Mouse (Mus musculus) liver, embryonic 14.5 days (tissue): ENCODE measurements around the gene Mrpl14. TPM values are rescaled to one million over a fixed set of nuclear protein-coding genes. Genes with fewer than 3 reads are reported as not detected.

ENCODE experiments used
- ATAC-seq: fragments of 200-750 bp; cut with Nextera tagmentation; 2 replicates; pipeline ENCODE4 v1.8.0; 2017; ENCODE audit warnings: moderate number of reproducible peaks, mild to moderate bottlenecking, moderate library complexity; ENCODE audit not compliant: insufficient read depth
- DNase-seq, 3 experiments: peaks; one replicate each; pipeline ENCODE4 v3.0.0-alpha.2; 2012 to 2013; ENCODE audit warnings: low read depth in 3 of 3, low spot score in 3 of 3
- H3K27ac ChIP-seq: fragments of 300-500 bp; sonication (generic); 2 replicates; pipeline ENCODE4 v1.5.1; 2014; ENCODE audit warnings: moderate library complexity, mild to moderate bottlenecking, control low read depth, inconsistent platforms
- H3K27me3 ChIP-seq: fragments of 300-500 bp; sonication (generic); 2 replicates; pipeline ENCODE4 v1.6.1; 2014; ENCODE audit warnings: mild to moderate bottlenecking, low read length, moderate library complexity; ENCODE audit not compliant: control insufficient read depth, insufficient read depth
- H3K36me3 ChIP-seq: fragments of 300-500 bp; sonication (generic); replicated peaks from 2 replicates; pipeline ENCODE4 v1.6.1; 2014; ENCODE audit warnings: low read depth; ENCODE audit not compliant: control insufficient read depth, insufficient read depth
- H3K4me1 ChIP-seq, 2 experiments: fragments of 200-500 bp in 1 of 2; fragments of 300-500 bp in 1 of 2; sonication (generic) in 1 of 2; replicated peaks; 2 replicates each; pipeline ENCODE4 v1.6.1; 2012 to 2014; ENCODE audit warnings: antibody characterized with exemption in 1 of 2, inconsistent platforms in 1 of 2, low read length in 1 of 2; ENCODE audit not compliant: control insufficient read depth in 2 of 2, insufficient read depth in 2 of 2
- H3K4me2 ChIP-seq: fragments of 300-500 bp; sonication (generic); 2 replicates; pipeline ENCODE4 v1.6.1; 2014; ENCODE audit warnings: low read depth, mild to moderate bottlenecking, control low read depth, moderate library complexity
- H3K4me3 ChIP-seq, 2 experiments: fragments of 200-500 bp in 1 of 2; fragments of 300-500 bp in 1 of 2; sonication (generic) in 1 of 2; 2 replicates each; pipeline ENCODE4 v1.5.1; 2012 to 2014; ENCODE audit warnings: low read depth in 2 of 2, low read length in 2 of 2, mild to moderate bottlenecking in 2 of 2, control low read depth in 1 of 2, inconsistent platforms in 1 of 2, moderate library complexity in 1 of 2; ENCODE audit not compliant: insufficient read depth in 1 of 2
- H3K9ac ChIP-seq: fragments of 300-500 bp; sonication (generic); replicated peaks from 2 replicates; pipeline ENCODE4 v1.6.1; 2014; ENCODE audit warnings: mild to moderate bottlenecking, control low read depth, moderate library complexity
- H3K9me3 ChIP-seq: fragments of 300-500 bp; sonication (generic); 2 replicates; pipeline ENCODE4 v1.6.1; 2016; ENCODE audit warnings: low read length, mixed read lengths; ENCODE audit not compliant: control insufficient read depth
- CTCF ChIP-seq: IDR thresholded peaks from 2 replicates; pipeline ENCODE4 v1.5.1; 2016; ENCODE audit warnings: antibody characterized with exemption, low read depth, control low read depth
- EP300 ChIP-seq: IDR thresholded peaks from 2 replicates; pipeline ENCODE4 v1.6.1; 2016; ENCODE audit warnings: antibody characterized with exemption, low read depth
- WGBS: fragments of 180-500 bp; shearing (Covaris S2); extraction: QIAGEN DNeasy Blood & Tissue Kit; methylation state at CpG from one replicate; pipeline ENCODE4 v1.1.7; 2014; ENCODE audit not compliant: insufficient replicate concordance; 5-methylcytosine and 5-hydroxymethylcytosine counted together
- polyA plus RNA-seq, 2 experiments: library from polyadenylated mRNA; depleted of rRNA in 1 of 2; stranded (reverse) in 1 of 2; unstranded in 1 of 2; fragments of >200 nt; fragmentation: Nextera tagmentation in 1 of 2; extraction: Ambion mirVana in 1 of 2; gene quantifications; 2 replicates each; pipeline versions ENCODE4 v1.2.1 to v1.2.3; 2012 to 2014

The Mrpl14 gene
- polyA plus RNA-seq, 2 experiments: 60.8 to 142 TPM

DNA sequence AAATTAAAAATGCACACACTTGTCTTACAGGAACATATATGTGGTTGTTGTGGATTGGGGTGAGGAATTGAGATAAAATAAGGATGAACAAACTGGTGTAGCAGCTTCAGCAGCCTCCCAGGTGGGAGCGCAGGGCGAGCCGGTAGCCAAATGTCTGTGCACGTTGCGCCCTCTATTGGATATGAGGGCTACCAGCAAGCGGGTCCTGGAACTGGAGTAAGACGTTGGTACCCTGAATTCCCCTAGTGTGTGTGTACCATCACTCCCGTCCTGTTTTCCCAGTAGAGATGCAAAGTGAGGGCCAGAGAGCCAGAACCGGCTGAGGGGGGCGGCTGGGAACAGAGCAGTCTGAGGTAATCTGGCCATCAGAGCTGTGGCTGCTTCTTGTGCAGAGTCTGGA is 32.2 kb downstream of the Mrpl14 start:
- TF ChIP-seq CTCF (peak; percentile 87), EP300 (no peak)
- Histone ChIP-seq H3K4me1 (no peaks in the 10 kb centered on the region), H3K36me3 (no peaks in the 10 kb centered on the region), H3K9me3 (no peaks in the 10 kb centered on the region), H3K9ac (no peak overlapping the region), H3K27ac (no peak overlapping the region), H3K27me3 (no peaks in the 10 kb centered on the region; the same call in 1 of the 2 replicates), H3K4me3 (no peak overlapping the region), H3K4me2 (no peak overlapping the region)
- no peak for DNase-seq
- 4% methylated on average over 10 of the region's 10 CpGs for WGBS
- no peak for ATAC-seq

DNA sequence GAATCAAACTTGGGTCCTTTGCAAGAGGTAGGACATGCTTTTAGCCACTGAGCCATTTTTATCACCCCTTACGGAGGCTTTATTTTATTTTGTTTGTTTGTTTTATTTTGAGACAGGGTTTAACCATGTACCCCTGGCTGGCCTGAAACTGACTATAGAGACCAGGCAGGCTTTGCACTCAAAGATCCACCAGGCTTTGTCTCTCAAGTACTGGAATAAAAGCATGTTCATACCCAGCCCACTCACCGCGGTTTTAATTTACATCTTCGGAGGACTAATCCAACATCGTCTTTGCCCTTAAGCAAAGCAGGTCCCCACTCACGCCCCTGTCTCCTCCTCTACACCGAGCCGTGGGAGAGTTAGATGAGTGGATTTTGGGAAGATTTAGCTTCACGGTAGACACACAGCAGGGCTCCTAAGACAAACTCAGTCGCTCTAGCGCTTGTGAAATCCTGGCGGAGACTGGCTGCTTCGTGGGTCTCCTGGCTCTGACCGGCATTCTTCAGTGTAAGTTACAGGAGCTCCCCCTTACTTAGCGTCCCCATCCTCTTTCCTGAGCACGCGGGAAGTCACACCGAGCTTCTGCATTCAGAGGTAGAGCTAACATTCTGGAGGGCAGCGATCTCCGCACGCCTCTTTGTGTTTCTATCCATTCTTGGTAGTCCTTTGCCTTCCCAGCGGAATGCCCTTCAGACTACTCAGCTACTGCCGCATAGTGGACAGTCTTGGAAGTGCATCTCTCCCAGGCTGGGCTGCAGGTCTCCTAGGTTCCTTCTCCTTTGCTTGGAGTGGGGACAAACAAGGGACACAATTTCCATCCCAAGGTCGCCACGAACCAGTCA is 37.8 kb downstream of the Mrpl14 start:
- peak overlapping the region; percentile 59 for H3K9ac ChIP-seq
- H3K4me2 ChIP-seq: peak overlapping the region; percentile 74
- DNase-seq (peak in 1 of 3 experiments; percentile 53), ATAC-seq (peak; percentile 31; the same call in 1 of the 2 replicates)
- no peaks in the 10 kb centered on the region; the same call in 1 of the 2 replicates for H3K27me3 ChIP-seq
- TF ChIP-seq CTCF (peak; percentile 99), EP300 (no peak)
- H3K4me3 ChIP-seq: peak overlapping the region; percentile 51 to 69
- no peaks in the 10 kb centered on the region for H3K36me3 ChIP-seq
- H3K4me1 ChIP-seq: peaks cover 12 to 18% of the 10 kb centered on the region in 2 experiments
- no peaks in the 10 kb centered on the region for H3K9me3 ChIP-seq
- H3K27ac ChIP-seq: no peak overlapping the region
- 8% methylated on average over 25 of the region's 25 CpGs for WGBS

DNA sequence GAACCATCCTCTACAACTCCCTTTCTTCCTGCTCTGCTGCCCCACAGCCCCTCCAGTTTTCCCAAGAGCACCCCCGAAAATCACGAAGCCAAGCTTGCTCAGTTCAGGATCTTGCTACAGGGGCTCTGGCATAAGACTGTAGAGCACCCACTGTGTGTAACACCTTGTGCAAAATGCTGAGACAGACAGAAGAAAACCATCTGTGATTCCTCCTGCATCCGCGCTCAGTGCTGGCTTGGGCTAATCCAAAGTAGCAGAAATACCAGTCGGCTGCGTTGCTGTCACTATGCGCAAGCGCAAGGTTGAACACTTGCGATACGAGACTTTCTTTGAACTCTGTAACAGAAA is 38.4 kb downstream of the Mrpl14 start:
- no peak overlapping the region for H3K4me3 ChIP-seq
- H3K9me3 ChIP-seq: no peaks in the 10 kb centered on the region
- no peaks in the 10 kb centered on the region; the same call in 1 of the 2 replicates for H3K27me3 ChIP-seq
- peaks cover 12 to 18% of the 10 kb centered on the region in 2 experiments for H3K4me1 ChIP-seq
- ATAC-seq (no peak), DNase-seq (no peak)
- no peaks in the 10 kb centered on the region for H3K36me3 ChIP-seq
- H3K27ac ChIP-seq: no peak overlapping the region
- no peak overlapping the region for H3K9ac ChIP-seq
- H3K4me2 ChIP-seq: peak overlapping the region; percentile 74
- TF ChIP-seq EP300: no peak
- no peak for TF ChIP-seq CTCF
- 85% methylated on average over 10 of the region's 10 CpGs for WGBS

DNA sequence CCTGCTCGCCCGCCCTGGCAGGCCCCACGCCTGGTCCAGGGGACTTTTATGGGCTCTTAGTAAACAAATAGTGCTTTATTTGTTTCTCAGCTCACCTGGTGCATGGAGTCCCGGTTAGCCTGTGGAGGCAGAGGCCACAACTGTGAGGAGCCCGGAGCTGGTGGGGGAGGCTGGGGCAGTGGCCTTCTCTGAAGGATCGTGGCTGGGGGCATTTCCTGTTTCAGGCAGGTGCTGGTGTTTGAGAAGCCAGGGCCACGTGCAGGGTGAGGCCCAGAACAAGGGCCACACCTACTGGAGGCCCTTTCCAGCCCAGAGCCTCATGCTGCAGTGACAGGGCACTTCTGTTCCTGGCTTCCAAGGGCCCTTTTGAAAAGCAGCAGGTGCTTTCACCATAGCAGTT is 40.1 kb downstream of the Mrpl14 start:
- Histone ChIP-seq H3K9me3 (no peaks in the 10 kb centered on the region), H3K4me1 (peaks cover 12 to 18% of the 10 kb centered on the region in 2 experiments), H3K4me2 (peak overlapping the region; percentile 47), H3K4me3 (no peak overlapping the region), H3K27ac (peak overlapping the region; percentile 73), H3K27me3 (no peaks in the 10 kb centered on the region; the same call in 1 of the 2 replicates), H3K9ac (peak overlapping the region; percentile 62), H3K36me3 (no peaks in the 10 kb centered on the region)
- 37% methylated on average over 7 of the region's 7 CpGs for WGBS
- DNase-seq: no peak
- peak; percentile 82 for ATAC-seq
- TF ChIP-seq CTCF (no peak), EP300 (no peak)

DNA sequence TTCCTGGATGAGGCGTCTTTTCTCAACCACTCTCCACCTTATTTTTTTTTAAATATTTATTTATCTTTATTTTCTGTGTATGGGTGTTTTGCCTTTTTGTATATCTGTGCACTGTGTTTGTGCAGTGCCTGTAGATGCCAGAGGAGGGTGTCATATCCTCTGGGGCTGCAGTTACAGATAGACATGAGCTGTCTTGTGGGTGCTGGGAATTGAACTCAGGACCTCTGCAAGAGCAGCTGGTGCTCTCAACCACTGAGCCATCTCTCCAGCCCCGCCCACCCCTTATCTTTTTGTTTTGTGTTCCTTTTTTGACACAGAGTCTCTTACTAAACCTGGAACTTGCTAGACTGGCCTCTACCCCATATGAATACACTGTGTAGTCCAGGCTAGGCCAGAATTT is 41.4 kb downstream of the Mrpl14 start:
- 60% methylated on average over 2 of the region's 2 CpGs for WGBS
- Histone ChIP-seq H3K27me3 (peaks cover 4% of the 10 kb centered on the region; the same call in 1 of the 2 replicates), H3K4me2 (no peak overlapping the region), H3K9me3 (no peaks in the 10 kb centered on the region), H3K36me3 (no peaks in the 10 kb centered on the region), H3K9ac (no peak overlapping the region), H3K27ac (no peak overlapping the region), H3K4me3 (no peak overlapping the region), H3K4me1 (peaks cover 12 to 18% of the 10 kb centered on the region in 2 experiments)
- TF ChIP-seq CTCF (no peak), EP300 (no peak)
- no peak for DNase-seq
- ATAC-seq: no peak
